Mouse (Mus musculus): ENCODE data around the gene Prl3a1.

DNA sequence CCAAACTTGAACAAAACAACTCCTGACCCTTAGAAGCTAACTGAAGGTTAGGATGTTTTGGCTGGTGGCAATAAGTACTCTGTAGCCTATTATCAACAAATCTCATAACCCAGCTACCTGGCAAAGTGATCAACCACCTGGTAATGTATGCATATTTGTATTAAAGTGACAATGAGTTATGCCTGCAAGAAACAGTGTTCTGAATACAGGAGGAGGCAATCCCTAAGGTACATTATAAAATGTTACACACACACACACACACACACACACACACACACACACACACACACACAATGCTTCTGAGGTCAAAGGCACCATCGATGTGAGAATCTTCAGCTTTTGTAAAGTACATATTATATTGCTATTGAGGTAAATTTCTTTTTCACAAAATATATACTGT, 17.7 kb upstream of the Prl3a1 start, which contains the start of gene Prl3b1:
- TF ChIP-seq CTCF (IDR thresholded peaks at IDR 0.05; ENCODE audit: insufficient read depth, low read depth, low read length) (no peak), POLR2A (IDR thresholded peaks at IDR 0.05; ENCODE audit: insufficient read depth, low read depth, low read length) (no peak)

Measured in olfactory bulb, adult 2 months (tissue).